Mouse (Mus musculus) cerebellum, adult (tissue): ENCODE data around the gene Gtf2i.

Experiments used
- ATAC-seq: cut with Nextera tagmentation; 2 replicates; pipeline ENCODE4 v1.9.2; 2017; ENCODE audit warnings: mild to moderate bottlenecking, moderate library complexity, mixed read lengths; ENCODE audit not compliant: insufficient number of reproducible peaks, low FRiP score, low TSS enrichment

Gene Gtf2i

DNA sequence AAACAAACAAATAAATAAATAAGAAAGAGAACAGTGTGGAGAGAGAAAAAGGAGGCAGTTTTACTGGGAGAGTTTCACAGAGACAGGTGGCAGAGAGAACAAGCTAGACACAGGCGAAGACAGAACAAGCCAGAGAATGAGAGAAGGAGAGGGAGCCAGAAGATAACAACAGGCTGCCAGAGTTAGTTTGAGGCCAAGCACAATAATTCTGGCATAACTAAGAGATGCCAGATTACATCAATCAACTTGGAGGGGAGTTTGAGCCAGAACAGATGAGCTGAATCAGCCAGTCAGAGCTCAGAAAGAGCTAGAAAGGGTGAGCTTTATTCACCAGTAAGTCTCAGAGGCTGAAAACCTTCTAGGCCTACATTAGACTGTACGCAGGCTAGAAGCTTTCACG, 64.0 kb downstream of the Gtf2i start:
- ATAC-seq, result no peak

DNA sequence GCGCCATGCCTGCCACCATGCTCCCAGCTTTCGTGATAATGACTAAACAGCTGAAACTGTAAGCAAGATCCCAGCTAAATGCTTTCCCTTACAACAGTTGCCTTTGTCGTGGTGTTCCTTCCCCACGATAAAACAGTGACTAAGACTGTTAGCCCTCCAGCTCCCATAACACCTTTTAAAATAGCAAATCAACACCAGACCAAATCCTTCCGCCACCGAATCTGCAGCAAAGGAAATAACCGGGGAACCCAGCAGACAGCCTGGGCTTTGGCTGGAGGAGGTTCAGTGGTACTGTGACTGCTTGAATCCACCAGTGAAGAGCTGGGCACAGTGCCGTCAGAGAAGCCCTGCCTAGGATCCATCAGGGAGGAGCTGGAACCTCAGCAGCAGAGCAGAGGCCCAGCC, 65.3 kb downstream of the Gtf2i start:
- ATAC-seq, result no peak

DNA sequence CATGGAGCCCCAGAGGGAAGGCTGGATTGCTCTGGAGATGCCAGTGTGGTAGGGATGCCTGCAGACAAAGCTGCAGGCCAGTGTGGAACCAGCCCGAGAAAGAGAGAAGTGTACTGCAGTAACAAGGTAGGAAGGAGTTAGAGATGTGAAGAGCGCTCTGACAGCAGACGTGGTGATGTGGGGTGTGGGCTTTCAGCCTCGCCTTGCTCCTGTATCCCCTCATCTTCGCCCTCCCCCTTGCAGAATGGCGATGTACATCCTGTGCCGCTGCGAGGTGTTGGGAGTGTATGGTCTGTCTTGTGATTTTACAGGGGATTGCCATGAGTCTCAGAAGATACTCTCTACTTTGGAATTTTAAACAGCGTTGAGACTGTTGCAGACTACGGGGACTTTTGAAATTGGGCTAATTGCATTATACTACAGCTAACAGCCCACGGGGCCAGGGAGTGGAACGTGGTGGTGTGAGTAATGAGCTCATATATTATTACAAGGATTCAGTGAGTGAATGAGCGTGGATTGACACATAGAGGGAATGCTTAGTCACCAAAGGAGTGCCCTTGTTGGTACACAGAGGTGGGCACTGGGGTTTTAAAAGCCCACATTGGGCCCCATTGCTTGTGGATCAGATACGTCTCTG, 65.8 kb downstream of the Gtf2i start:
- ATAC-seq, result no peak

DNA sequence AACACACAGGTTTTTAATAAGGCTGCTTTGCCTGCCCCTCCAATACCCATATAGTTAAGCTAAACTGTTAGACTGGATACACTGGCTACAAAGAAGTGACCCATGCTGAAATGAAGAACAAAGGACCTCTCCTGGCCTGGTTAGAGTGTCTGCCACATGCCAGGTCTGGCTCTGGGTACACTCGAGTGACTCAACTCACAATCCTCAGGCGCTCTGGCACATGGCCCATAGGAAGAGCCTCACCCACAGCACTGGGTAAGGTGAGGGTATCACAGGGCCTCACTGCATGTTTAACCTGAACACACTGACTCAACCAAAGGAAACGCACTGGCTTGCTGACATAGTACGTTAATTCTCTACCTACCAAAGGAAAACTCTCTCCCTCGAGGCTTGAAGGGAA, 68.4 kb downstream of the Gtf2i start:
- ATAC-seq, result no peak

DNA sequence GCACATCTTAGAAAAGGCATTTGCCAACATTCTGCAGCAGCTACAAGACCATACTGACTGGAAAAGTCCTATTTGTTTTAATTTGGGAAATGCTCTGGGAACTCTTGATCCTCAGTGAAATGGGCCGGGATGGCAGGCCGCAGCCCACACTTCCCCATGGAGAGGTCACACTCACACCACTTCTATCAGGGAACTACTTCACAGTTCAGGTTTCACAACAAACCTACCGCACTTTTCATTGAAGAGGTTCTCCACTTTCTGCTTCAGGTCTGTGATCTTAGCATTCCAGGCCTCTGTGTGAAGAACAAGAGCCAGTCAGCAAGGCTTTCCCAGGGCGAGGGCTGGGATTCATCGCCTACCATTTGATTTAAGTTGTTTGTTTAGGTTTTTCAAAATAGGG, 69.7 kb downstream of the Gtf2i start:
- no peak for ATAC-seq

DNA sequence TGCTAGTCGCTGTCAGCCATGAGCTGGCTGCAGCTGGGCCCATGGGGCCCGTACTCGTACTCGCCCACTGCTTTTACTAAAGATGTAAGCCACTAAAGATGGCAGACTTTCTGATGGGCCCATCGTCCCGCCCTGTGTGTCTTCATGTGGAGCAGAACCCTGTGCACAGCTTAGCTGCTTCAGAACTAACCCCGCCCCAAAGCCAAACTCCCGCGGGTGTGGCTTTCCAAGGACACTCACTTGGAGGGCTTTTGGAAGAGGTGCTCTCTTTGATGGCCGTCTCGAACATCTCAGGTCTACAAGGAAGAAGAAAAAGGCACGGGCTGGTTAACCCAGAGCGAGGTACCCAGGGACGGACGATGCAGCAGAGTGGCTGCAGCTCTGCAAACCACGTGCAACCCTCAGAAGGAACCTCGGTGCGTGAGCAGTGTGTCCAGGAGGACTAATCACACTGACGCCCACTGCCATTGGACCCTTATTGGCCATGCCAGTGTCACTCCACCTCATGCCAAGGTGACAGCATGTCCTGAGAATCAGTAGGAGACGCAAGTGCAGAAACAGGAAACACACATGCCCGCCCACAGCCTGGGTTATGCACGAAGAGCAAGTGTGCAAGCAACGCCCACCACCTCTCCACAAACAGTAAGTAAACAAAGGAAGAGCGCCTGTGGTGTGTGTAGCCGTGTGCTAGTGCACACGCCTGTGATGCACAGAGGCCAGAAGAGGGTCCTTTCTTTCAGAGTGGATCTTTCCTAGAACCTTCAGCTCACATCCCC, 70.7 kb downstream of the Gtf2i start:
- ATAC-seq, result no peak

DNA sequence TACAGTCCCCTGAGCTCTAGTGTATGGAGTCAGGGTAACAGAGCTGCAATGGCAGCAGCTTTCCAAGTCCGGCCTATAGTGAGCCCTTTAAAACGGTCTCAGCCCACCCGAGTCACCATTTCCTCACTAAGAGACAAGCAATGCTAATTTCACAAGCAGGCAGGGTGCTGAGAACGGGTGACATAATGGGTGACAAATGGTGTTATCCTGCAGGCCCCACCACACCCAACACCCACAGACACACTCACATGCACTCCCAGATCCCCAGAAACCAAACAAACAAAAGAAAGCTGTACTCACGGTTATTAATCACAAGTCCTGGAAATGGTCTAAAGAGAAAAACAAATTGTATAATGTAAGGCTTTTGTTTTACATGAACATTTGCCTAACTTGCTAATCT, 72.7 kb downstream of the Gtf2i start:
- no peak for ATAC-seq

DNA sequence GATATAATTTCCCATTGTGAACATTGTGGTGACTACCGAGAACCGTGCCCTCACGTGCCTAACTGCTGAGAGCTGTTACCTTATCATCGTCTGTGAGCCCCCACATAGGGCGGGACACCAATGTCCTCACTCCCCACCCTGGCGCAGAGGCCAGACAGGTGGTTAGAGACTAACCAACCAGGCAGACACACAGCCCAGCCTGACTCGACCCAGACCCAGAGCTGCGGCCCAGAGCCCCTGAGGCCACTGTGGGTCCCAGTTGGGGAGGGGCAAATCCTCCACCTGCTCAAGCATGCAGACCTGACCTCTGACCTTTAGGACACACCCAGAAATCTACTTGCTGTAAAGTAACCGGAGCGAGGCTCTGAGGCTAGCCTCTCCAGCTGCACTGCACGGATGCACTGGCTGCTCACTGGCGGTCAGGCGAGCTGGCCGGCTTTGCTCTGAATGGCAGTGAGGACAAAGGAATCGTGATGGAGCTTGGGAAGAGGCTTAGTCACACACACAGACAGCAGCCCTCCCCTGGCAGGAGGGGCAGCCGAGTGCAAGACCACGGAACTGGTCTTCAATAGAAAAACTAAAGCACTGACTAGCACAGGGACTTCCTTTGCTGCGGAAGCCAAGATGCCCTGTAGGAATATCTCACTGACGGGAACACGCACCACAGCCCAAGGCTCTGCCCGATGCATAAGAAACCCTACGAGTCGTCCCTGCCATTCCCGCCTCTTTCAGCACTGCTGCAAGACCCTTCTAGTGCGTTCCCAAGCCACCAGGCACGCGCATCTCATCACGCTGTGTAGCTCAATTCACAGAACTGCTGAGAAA, 76.4 kb downstream of the Gtf2i start:
- no peak for ATAC-seq

DNA sequence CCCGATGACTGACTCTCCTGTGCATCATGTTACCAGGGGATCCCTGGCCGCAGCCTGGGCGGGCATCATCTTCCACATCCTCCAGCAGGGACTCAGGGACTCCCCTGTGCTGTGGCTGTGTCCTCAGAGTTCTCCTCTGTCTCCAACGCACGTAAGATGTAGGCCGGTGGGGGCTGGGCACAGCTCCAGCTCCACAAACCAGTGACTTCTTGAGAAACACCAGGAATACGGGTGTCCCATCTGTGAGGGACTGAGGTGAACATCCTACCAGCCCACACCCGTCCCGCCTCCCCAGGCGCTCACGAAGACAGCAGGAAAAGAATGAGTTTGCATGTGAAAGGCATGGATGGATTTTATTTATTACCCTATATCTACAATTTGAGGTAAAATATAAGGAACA, 77.1 kb downstream of the Gtf2i start:
- ATAC-seq, result no peak

DNA sequence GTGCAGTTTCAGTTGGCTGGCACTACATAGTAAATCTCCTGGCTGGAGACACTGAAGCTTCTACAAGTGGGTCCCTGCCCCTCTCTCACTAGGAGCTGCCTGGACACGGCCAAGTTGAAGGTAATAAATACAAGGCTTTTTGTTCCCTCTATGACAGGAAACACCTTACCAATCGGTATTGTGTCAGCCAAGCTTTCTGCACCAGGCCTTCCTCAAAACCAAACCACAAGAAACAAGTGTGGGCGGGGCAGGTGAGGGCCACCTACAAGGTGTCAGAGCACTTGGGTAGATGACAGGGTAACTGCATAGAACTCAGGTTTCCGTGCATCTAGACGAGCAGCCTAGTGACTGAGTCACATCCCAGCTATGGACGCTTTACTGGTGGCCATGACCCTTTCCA, 77.8 kb downstream of the Gtf2i start:
- no peak for ATAC-seq

DNA sequence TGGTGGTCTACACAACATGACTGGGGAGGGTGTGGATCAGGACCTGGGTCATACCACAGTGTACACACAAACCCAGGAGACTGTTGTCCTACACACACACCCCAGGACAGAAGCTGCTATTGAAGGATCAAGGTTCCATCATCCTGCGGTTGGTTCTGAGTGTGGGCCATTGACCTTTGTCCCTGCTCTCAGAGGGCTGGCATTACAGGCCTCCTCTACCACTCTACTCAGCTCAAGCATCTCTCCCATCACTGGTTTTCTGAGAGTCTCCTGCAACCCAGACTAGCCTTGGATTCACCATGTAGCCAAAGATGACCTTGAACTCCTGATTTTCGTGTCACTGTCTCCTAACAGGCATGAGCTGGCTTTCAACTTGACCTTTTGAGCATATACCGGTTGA, 78.3 kb downstream of the Gtf2i start:
- no peak for ATAC-seq

DNA sequence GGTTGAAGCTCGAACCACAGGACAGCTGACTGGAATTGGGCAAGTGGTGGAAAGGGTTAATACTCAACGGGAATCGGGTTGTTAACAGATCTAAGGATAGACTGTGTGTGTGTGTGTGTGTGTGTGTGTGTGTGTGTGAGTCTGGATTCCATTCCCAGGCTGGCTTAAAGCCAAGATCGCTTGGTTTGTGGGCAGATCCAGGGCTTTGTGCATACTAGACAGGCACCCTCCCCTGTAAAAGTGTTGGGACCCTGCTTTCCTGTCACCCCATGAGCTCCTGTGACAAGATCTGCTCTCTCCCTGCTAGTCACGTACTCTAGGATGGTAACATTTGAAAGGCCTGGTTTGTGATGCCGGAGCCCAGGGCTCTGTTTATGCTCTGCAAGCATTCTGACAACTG, 79.4 kb downstream of the Gtf2i start:
- ATAC-seq, result no peak

DNA sequence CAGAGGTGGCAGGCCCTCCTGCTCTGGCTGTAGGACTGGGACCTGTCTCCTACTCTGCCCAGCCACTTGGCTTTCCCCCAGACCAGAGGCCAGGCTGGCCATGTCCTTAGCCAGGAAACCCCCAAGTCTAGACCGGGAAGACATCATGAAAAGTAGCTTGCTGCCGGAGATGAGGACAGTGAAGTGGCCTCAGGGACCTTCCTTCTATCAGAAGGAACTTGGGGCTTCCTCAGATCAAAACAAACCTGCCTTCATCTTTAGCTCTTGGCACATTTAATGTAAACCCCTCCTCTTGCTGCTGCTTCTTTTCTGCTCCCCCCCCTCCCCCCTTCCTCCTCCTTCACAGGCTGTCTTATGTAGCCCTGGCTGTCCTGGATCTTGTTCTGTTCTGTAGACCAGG, 80.4 kb downstream of the Gtf2i start:
- ATAC-seq, result no peak

DNA sequence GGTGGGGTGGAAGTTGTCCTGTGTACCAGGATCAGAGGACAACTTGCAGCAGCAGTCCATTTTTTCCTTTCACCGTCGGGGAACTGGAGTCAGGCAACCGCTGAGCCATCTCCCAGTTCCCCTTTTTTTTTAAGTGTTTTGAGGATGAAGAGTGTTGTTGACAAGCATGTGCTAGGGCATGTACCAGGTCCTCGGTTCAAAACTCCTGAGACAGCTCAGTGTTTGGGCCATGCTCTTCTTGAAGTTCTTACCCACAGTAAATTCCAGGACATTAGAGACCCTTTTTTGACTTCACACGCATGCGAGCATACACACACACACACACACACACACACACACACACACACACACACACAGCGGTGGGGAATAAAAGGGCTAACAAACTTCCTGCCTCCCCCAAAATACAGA, 81.3 kb downstream of the Gtf2i start:
- ATAC-seq, result no peak

DNA sequence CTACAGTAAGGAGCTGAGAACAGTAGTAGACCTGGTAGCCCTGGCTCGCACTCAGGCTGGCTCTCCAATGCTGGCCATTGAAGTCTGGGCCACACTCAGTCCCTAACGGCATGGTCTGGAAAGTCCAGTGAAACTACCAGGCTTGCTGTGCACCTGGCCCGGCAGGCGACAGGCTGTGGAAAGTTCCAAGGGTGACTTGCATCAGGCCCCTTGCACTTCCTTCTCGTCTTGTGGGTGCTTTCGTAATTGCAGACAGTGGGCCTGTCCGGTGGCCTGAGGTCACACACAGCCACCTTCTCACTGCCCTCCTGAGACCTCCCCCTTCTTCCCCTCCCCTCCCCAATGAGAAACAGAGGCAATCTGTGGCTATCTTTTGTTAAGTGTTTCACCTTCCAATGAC, 82.0 kb downstream of the Gtf2i start:
- ATAC-seq, result no peak

DNA sequence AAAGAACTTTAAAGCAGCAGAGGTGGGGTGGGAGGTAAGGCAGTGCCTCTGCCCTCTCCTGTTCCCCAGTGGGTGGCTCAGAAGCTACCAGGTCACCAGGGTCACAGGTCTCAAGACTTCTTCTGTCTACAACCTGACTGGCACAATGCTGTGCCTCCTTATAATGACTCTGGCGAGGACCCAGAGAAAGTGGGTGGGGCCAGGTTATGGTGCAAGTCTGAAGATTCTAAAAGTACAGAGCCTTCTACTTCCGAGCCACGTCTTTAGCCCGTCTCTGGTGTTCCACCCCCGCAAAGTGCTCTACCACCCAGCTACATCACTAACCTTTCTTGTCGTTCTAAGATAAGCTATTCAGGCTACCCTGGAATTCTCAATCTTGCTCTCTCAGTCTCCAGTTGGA, 82.4 kb downstream of the Gtf2i start:
- ATAC-seq, result no peak

DNA sequence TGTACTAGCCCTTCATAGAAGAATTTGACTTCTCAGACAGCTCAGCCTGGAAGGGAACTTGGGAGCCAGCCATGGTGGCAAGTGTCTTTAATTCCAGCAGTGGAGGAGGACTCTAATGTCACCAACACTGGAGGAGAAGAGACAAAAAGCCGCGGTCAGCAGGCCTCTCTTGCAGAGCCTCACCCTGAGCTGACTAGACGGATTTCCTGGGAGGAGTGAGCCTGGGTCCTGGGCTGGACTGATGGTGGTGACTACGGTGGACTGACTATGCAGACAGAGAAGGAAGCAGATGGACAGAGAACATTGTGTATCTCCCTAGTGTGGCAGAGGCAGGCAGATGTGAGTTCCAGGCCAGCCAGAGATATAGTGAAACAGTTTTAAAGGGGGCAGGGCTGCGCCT, 83.2 kb downstream of the Gtf2i start:
- no peak for ATAC-seq

DNA sequence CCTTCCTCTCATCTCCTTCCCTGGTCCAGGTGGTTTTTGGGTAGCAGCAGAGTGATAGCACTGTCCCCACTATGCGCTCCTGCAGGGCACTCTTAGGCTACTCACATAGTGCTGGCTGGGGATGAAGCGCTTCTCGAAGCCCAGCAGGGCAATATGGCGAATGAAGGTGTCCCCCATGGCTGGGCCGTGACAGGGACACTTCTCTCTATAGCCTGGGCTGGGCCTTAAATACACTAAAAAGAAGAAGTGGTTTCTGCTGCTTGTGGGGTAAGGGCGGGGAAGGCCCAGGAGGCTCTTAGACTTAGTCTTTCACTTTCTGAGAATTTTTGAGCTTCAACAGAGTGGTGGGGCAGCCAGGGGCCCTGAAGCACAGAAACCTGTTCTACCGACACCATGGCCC, 85.2 kb downstream of the Gtf2i start, which contains the start of gene Ncf1:
TSS of gene Ncf1 (minus strand) at position 235 of the 400 bp plus-strand sequence.
- ATAC-seq, result no peak

DNA sequence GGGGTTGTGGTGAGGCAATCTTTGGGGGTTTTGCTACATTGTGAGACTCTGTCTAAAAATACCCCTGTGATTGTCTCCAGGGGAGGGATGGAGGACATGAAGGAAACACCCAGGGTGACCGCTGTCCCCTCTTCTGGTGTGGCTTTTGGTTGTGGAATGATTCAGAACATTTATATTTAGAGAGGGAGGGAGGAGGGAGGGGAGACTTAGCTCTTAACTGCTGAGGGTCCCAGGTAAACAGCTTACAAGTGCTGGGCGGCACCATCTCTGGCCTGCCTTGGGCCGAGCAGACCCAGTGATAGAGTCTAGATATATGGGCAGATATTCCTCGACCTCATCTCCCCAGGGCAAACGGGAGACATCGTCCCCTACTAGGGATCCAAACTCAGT, 86.3 kb downstream of the Gtf2i start:
- ATAC-seq, result no peak

DNA sequence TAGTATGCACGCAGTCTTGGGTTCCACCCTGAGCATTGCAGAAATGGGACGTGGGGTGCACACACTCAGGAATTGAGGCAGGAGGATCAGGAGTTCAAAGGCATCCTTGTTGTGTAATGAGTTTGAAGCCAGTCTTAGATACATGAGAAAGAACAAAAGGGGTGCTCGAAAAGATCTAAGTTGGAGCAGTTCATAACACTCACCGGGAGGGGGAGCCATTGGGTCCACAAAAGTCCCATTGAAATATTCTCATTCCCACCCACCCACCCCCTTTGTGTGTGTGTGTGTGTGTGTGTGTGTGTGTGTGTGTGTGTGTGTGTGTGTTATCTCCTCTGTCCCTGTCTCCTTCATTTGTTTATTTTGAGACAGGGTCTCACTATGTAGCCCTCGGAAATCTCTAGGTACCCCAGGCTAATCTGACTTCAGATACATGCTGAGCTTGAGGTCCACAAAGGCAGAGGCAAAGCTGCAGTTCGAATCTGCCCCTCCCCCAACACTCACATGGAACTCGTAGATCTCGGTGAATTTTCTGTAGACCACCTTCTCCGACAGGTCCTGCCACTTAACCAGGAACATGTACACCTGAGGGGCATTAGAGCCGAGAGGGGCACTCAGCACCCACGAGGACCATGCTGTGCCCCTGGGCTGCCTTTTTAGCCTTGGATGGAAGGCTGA, 86.8 kb downstream of the Gtf2i start:
- ATAC-seq, result no peak

DNA sequence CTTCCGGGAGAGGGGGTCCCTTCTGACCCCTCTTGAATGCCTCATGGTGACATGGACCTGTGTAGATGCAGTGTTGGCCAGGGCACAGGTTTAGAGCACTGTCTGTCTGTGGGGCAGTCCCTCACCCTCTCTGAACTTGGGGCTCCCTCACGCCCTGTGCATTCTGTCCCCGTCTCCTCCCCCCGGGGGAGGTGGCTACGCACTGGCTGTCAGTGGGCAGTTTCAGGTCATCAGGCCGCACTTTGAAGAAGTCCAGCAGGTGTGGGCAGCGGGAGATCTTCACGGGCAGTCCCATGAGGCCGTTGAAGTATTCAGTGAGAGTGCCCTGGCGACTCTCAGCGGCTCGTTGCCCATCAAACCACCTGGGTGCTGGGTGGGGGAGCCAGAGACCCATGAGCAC, 87.6 kb downstream of the Gtf2i start:
- ATAC-seq, result no peak
